Mouse (Mus musculus) A20 (cell line): ENCODE data around the gene Ccdc40.
A peak's percentile ranks its signal among the peaks of the same experiment; 100 is the strongest.

Source experiments
- DNase-seq: peaks from one replicate; pipeline ENCODE4 v3.0.0-alpha.2; 2011; ENCODE audit warnings: low read depth, low spot score

The Ccdc40 gene

DNA sequence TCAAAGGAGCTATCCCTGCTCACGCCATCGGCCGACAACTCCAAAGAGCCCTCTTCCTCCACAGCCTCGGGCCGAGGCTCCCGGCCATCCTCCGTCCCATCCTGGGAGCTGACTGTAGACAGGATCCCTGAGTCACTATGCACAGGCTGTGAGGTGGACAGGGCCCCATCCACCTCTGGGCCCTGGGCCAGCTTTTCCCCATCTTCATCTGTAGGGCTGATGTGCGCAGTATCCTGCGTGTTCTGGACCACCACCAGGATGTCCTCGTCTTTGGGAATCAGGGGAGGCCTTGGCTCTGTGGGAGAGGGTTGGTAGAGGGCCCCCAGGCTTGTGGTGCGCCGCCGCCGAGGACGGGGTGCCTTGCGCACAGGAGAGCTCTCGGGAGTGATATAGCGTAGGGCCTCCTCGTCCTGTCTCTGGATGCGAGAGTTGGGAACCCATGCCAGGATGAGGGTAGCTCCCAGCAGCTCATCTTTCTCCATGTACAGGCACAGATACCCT lies 19.5 kb upstream of the Ccdc40 start:
- DNase-seq, result no peak

DNA sequence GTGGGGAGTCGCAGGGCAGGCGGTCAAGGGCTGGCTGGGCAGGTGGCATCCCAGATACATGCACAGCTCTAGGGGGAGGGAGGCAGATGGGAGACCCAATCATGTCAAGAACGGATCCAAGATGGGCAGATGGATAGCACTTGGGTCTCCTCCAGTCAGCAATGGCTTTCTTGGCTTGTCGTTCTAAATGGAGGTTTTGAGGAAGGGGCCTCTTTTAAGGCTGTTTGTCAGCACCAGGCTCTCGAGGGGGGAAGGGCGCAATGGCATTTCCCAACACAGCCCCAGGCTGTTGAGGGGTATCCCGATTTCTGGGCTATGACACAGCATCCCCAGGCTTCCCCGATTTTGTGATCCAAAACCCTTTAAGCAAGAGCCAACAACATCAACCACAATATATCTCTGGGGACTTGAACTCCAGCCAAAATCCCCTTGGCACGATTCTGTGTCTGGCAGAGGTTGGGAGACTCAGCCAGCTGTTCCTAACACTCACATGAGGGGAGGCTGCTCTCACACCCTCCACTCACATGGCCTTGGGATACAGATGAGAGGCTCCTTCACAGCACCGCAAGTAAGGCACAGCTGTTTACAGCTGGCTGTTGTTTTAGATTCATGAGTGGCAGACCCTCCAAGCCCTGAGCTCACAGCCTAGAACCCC lies 18.9 kb upstream of the Ccdc40 start:
- DNase-seq, result no peak

DNA sequence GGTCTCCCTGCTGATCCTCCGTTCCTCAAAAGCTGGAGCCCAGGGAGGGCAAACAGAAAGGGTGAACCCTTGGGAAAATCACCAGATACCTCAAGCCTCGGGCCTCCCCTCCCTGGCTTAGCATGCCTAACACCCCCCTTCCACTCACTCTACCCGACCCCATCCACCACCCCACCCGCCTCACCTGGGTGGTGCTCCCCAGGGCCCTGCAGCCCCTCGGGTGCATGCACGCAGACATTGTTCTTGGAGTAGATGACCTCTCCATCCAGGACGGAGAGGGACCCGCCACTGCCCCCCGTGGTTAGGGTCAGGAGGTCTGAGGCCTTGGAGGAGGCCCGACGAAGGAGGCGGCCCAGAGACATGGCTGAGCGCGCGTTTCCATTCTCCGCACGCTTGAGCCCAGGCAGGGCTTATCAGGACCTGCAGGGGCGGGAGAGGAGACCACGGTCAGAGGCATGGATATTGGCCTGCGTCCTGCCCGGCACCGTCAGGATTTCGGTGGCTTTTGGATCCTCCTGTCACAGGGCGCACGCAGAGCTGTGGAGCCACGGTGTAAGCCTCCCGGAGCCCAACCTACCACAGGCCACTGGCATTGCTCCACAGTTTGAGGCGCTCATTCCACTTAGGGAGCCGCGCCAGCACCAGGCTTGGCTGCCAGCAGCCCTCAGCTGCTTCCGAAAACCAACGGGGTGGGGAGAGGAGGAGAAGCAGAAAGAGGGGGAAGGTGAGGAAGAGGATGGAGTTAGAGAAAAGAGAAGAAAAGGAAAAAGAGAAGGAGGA lies 17.9 kb upstream of the Ccdc40 start:
- no peak for DNase-seq

DNA sequence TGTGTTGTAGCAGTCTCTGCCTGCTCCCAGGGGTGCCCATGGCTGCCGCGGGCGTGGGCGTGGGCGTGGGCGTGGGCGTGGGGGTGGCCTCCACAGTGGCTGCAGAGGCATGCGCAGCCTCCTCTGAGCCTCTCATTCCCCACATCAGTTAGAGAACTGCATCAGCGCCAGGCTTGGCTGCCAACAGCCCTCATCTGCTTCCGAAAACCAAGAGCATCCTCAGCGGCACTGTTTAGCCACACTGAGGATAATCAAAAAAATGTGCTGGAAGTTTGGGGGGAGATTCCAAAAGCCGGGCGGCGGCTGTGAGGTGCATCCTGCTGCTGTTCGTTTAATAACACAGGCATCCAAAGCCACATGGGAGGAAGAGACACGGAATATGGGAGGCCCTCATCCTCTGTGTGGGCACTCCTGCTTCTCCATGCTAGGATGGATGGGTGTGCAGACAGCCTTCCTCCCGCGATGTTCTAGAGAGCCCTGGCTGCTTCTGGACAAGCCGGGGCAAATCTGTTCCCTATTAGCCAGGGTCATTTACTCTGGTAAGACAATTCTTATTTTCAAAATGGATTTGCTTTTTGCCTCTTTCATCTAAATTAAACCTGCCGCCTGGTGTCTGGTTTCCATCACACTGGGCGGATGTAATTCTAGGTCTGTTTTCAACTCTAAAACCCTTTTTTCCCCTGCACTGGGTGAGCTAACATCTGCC lies 16.6 kb upstream of the Ccdc40 start:
- no peak for DNase-seq

DNA sequence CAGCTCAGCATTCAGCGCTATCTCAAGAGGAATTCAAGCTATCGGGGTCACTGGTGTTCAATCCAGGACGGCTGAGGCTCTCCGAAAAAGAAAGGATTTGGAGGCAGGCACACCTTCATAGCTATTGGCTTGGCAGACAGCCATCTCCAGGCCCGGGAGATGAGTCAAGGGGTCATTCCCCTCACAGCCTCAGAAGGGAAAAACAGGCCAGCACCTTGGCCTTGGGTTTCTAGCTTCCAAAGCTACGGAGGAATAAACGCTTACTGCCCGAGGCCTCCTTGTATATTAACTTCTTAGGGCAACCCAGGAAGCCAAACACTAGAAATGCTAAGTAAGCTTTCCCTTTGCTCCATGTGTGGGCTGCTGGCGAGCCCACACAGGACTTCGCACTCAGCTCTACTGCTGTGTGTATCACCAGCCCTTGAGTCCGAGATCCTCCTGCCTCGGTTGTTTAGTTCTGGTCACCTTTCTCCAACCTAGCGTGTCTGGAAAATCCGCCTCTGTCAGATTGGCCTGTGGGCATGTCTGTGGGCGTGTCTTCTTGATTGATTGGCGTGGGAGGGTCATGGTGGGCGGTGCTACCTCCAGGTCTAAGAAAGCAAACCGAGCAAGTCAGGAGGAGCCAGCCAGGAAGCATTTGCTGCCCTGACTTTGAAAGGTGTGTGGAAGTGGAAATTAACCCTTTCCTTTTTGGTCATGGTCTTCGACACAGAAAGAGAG lies 15.0 kb upstream of the Ccdc40 start:
- no peak for DNase-seq

DNA sequence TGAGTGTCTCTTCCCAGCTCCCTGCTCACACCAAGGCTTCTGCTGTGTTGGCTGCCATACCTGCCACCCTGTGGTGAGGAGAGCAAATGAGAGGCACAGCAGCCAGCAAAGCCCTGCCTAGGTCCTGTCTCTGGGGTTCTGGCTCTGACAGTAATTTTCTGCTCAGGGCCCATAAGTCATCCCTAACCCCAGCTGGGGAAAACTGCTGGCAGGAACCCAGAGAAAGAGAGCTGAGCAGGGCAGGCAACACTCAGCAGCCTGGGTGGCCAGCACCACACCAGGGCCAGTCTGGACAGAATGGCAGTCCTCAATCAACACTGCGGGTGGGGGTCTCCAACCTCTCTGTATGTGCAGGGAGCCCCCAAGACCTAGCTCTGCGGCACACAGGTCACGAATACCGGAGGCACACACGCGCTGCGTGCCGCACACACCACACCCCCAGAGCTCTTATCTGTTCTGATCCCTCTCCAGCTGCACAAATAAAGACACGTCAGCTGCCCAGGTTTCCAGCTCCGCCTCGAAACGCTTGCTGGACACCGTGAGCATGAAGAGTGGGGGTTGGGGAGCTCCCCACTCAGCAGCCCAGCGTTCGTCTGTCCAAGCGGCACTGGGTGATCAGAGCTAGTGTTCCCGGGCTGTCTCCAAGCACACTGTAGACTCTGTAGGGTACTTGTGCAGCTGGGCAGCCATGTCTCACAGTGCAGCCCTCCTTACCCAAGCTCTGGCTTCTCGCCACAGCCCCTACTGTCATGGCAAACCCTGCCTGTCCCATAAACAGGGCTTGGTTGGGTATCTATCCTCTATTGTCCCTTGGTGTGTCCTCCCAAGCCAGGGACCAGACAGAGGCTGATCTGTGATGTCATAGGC lies 13.1 kb upstream of the Ccdc40 start:
- no peak for DNase-seq

DNA sequence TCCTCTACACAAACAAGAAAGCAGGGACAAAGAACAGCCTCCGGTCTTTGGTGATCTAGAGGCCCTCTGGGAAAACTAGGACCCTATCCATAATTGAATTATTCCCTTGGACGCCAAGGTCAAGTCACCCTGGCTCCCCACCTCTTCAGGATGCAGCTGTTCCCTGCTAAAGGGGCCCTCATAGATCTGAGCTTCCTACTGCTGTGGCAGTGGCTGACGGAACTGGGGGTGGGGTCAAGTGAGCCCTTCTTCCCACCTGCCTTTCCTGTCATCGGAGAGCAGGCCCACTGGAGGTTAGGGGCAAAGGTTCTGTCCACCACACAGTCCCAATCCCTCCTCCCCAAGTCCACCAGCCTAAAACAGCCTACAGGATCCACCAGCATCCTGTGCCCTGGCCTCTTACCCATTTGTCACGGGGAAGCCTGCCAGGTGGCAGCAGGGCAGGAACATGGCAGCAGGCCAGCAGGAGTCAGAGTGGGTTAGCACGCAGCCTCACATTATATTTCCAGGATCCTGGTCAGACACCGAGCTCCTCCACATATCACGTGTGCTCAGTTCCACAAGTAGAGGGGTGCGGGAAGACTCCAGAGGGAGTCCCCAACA lies 12.4 kb upstream of the Ccdc40 start:
- no peak for DNase-seq

DNA sequence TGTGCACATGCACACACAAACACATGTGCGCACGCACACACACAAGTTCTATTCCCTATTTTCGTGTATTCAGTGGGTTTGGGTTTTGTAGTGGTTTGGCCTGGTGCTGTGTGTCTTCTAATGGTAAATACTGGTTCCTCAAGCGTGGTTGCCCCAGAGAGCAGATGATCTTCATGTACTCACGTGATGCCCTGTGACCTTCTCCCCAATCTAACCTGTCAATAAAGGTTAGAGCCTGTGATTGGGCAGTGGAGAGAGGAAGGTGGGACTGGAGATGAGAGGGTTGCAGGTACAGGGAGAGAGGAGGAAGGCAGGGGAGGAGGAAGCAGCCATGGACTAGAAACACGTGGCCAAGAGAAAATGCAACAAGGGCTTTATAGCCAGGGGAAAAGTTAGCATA lies 10.5 kb upstream of the Ccdc40 start:
- DNase-seq, result no peak

DNA sequence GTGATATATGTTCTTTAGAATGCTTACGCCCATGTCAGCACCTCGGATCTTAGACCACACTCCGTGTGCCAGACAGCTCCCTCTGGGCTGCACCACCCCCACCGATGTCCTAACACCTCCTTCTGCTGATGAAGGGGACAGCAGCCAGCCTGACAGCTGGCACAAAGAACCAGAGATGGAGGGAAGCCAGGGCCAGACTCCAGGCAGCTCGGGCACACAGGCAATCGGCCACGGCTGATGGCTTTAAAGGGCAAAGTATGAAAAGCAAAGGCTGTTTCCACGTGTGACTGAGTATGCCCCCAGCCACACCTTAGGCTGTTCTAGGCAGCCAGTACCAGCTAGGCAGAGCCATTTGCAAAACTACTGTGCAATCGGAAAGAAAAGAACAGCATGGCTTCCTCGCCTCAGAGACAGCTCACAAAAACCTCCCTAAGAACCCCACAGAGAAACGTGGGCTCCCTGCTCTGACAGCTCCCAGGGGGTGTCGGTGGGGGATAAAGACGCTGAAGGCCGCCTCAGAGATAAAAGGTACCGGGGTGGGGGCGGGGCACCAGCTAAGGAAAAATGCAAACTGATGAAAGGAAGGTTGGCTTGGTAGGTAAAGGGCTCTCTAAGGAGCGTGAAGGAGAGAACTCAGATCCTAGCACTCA lies 8.4 kb upstream of the Ccdc40 start:
- no peak for DNase-seq

DNA sequence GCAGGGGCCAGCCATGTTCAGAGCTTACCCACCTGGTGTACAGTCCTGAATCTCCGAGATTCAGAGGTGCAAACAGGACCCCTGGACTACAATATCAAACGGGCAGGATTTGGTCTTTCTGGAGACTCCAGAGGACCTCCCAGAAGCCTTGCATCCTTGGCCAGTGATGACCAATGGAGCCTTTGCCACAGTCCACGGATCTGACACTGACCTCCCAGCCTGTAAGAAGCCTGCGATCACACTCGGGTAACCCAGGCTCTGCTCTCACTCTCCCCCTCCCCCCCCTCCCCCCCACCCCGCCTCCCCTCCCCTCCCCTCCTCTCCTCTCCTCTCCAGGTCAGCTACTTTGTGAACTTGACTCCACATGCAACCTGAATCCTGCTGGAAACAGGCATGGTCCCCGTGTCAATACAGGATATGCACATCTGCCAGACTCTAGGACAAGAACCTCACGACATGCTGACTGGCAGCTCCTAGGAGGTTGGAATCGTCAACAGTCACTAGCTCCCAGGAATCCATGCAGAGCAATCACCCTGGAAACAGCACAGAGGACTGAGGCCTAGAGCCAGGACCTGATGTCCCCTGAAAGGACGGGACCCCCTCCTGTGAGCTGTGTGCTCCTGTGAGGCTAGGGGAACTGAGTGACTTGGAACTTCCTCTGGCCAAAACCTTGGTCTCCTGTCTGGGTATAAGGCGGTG lies 6.4 kb upstream of the Ccdc40 start:
- DNase-seq, result no peak

DNA sequence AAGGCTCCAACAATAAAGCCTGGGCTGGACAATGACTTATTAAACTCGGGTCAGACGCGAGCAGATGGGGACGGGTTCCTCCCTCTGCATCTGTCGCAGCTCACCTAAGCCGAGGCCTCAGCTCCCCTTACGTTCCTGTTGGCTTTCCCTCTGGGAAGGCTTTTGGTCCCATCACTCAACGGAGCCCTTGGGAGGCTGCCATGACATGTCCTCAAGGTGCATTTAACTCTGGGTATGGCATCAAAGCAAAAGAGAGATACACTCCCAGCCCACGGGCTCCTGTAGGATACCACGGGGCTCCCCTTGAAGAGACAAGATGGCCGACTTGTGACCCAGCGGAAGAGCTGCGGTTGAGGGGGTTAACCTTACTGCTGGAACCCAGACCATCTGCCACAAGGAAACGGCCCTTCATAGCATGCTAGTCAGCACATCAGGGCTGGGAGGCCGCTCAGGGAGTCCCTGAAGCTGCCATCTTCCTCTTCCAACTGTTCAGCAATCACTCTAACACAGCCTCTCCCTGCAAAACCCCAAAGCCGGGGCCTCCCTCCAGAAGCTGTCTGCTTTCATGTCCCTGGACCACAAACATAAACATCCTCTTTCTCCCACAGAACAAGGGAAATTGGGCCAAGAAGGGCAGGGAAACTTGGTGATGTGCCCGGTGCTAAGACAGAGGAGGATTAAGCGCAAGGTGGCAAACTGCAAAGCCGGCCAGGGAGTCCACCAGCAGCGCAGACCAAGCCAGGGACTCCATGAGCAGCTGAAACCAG lies 5.1 kb upstream of the Ccdc40 start:
- DNase-seq, result no peak

DNA sequence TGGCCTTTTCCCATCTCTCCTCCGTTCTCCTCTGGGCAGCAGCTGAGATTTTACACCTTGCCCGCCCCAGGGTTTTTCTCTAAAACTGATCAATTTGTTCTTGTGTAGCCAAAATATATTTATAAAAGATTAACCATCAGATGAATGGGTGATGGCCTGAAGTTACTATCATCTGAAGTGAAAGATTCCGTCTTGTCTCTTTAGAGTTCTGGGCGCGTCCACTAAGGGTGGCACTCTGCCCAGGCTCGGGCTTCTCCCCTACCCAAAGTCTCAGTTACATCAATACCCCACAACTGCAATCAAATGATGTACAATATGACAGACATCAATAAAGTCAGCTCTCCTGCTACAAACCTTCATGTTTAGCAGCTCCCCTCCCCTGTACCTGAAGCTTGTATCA lies 3.4 kb upstream of the Ccdc40 start:
- no peak for DNase-seq

DNA sequence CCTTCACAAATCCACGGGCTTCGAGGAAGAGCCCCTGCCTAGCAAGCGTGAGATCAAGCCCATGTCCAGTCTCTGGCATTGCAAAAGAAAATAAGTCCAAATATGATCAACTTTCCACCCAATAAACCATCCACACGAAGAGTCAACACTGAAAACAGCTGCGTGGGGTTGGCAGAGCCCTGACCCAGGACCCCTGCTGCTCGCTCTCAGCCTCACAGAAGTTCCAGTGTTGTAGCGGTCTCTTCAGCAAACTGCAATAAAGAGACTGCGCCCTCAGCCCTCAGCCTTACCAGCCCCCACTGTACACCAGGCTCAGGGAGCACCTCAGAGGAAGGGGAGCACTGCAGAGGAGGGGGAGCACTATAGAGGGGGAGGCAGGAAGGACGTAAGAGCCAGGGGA lies 2.7 kb upstream of the Ccdc40 start:
- no peak for DNase-seq

DNA sequence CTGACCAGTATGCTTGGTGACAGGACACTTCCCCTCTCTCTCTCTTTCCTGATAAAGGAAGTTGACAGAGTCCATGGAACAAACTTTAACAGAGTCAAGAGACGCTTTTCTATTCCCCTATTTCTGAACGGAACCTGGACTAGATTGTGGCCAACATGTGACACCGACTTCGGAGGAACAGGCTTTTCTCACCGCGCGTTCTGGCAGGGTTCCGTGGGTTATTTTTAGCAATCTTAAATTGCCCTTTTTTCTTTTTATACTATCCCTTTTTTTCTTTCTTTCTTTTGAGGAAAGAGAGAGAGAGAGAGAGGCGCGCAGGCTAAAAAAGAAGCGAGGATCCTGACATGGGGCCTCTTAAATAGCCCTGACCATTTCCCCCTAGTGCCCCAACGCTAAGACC lies 781 bp upstream of the Ccdc40 start:
- no peak for DNase-seq

DNA sequence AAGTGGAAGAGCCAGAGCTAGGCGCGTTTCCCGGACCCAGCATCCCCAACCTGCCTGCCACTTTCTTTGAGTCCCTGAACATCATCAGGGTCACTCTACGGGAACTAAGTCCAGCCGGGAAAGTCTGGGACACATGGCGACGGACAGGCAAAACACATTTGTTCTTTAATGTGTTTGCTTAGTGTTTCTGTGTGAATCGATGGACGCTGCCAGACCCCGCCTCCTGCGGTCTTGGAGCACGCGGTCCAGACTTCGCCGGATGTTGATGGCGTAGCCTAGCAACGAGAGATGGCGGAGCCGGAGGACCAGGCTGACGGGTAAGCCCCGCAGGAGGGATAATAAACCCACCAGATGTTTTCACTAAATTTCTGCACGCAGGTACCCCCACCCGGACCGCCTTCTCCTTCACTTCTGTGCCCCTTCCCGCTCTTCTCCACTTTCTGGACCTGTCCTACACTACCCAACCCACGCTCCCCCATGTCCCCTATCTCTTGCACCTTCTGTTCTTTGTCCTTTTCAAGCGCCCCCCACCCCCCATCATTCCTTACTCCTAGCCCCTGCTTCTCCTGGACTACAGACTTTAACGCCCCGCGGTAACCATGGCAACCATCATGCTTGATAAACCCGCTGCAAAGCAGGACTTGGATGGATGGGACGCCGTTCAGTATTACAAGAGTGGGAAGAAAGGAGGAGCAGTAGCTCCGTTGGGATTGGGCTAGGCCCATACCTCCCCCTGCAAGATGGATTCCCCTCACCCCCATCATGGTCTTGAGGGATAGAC lies 664 bp downstream of the Ccdc40 start:
- peak; percentile 46 for DNase-seq

DNA sequence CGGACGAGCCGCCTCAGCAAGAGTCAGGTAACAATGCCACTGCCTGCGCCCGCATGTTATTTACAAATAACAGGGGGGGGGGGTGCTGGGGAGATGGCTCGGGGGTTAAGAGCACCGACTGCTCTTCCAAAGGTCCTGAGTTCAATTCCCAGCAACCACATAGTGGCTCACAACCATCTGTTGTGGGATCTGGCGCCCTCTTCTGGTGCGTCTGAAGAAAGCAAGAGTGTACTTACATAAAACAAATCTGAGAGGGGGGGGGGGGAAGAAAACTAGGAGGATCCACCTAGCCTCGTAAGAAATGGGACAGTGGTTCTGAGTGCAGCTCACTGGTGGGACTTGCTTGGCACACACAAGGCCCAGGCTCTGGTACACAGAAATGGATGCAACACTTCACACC lies 6.4 kb downstream of the Ccdc40 start:
- peak; percentile 31 for DNase-seq

DNA sequence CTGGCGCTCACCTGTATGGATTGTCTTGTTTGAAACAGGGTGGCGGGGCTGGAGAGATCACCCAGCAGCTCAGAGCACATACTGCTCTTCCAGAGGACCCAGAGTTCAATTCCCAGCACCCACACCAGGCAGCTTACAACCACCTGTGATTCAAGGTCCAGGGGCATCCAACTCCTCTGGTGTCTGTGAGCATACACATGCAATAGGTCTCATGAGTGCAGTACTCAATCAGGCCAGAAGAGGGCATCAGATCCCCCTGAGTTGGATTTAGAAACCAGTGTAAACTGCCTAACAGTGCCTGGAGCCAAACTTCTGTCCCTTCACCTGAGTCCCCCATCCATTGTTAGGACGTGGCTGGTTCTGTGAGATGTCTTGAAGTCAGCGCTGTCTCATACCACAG lies 7.2 kb downstream of the Ccdc40 start:
- peak; percentile 85 for DNase-seq

DNA sequence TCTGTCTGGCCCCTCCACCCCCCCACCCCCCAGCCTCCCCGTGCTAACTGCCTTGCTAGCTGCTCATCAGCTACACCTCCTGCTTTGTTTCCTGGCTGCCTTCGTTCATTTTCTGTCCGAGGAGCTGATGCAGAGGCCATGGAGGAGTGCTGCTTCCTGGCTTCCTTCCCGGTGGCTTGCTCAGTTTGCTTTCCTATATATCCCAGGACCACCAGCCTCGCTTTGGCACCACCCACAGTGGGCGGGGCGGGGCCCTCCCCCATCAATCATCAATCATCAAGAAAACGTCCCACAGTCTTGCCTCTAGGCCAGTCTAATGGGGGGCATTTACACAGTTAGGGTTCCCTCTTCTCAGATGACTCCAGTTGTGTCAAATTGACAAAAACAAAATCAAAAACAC lies 8.0 kb downstream of the Ccdc40 start:
- DNase-seq, result peak; percentile 40
